Mouse (Mus musculus) cerebellum, adult 11 months (tissue): ENCODE data around the gene Kif3b.
"Not testable (repeated sequence)": the region's sequence is repeated elsewhere in the genome, so short reads cannot be mapped to it uniquely, and the experiment has no call there.

Experiments
- DNase-seq: peaks from one replicate; pipeline ENCODE4 v3.0.0; 2022

The Kif3b gene

GRCm38 (mm10) chr2:153290938-153291928, at the start of gene Kif3b:
Kif3b (plus strand) TSS chr2:153291413.
- peak; percentile 76 for DNase-seq

GRCm38 (mm10) chr2:153242156-153242555, 49.1 kb upstream of the Kif3b start:
- DNase-seq: no peak

- DNase-seq: no peak
These were observed 41.5 kb upstream of the Kif3b start for GRCm38 (mm10) chr2:153249751-153250150.

GRCm38 (mm10) chr2:153256604-153257003, 34.6 kb upstream of the Kif3b start:
- DNase-seq: no peak

- no peak for DNase-seq
These were observed 32.0 kb upstream of the Kif3b start for GRCm38 (mm10) chr2:153259030-153259863.

GRCm38 (mm10) chr2:153259864-153260674, 31.1 kb upstream of the Kif3b start:
- no peak for DNase-seq

GRCm38 (mm10) chr2:153263053-153263452, 28.2 kb upstream of the Kif3b start:
- DNase-seq: no peak

- no peak for DNase-seq
These were observed 23.9 kb upstream of the Kif3b start for GRCm38 (mm10) chr2:153267331-153267730.

- DNase-seq: not testable (repeated sequence)
These were observed 20.8 kb upstream of the Kif3b start for GRCm38 (mm10) chr2:153270231-153270915.

- DNase-seq: not testable (repeated sequence)
These were observed 16.9 kb upstream of the Kif3b start for GRCm38 (mm10) chr2:153274200-153274918.

GRCm38 (mm10) chr2:153274919-153275247, 16.3 kb upstream of the Kif3b start:
- DNase-seq: no peak

GRCm38 (mm10) chr2:153275577-153275976, 15.6 kb upstream of the Kif3b start:
- DNase-seq: not testable (repeated sequence)

- DNase-seq: no peak
These were observed 14.8 kb upstream of the Kif3b start for GRCm38 (mm10) chr2:153276440-153276839.

- DNase-seq: not testable (repeated sequence)
These were observed 14.4 kb upstream of the Kif3b start for GRCm38 (mm10) chr2:153276846-153277245.

GRCm38 (mm10) chr2:153278357-153278756, 12.9 kb upstream of the Kif3b start:
- no peak for DNase-seq

GRCm38 (mm10) chr2:153283919-153284318, 7.3 kb upstream of the Kif3b start:
- DNase-seq: no peak

GRCm38 (mm10) chr2:153286524-153286923, 4.7 kb upstream of the Kif3b start:
- no peak for DNase-seq

- no peak for DNase-seq
These were observed 3.4 kb upstream of the Kif3b start for GRCm38 (mm10) chr2:153287835-153288234.

GRCm38 (mm10) chr2:153292305-153292861, 1.2 kb downstream of the Kif3b start:
- DNase-seq: no peak

- DNase-seq: no peak
These were observed 4.0 kb downstream of the Kif3b start for GRCm38 (mm10) chr2:153295196-153295595.

- no peak for DNase-seq
These were observed 6.6 kb downstream of the Kif3b start for GRCm38 (mm10) chr2:153297771-153298170.
